Mouse (Mus musculus): ENCODE data around the gene Bag6. TPM values are rescaled to one million over a fixed set of nuclear protein-coding genes. Genes with fewer than 3 reads are reported as not detected.

The Bag6 gene
- polyA plus RNA-seq, 1 experiment, result 271 TPM

- peaks cover 38% of the 10 kb centered on the region for H3K36me3 ChIP-seq (ENCODE audit: control insufficient read depth, insufficient read depth)
- no peaks in the 10 kb centered on the region for H3K27me3 ChIP-seq (ENCODE audit: control insufficient read depth, insufficient read depth, insufficient read length)
- no peak for TF ChIP-seq E2F4 (IDR thresholded peaks at IDR 0.05; ENCODE audit: insufficient read depth)
- peak; percentile 87 for TF ChIP-seq POLR2AphosphoS2 (IDR thresholded peaks at IDR 0.05; ENCODE audit: insufficient read length, low read depth)
- no peaks in the 10 kb centered on the region for H3K79me2 ChIP-seq (ENCODE audit: control insufficient read depth, insufficient read depth)
- no peak overlapping the region for H3K4me3 ChIP-seq
- no peak overlapping the region for H3ac ChIP-seq (ENCODE audit: control insufficient read depth, insufficient read length)
- H3K4me2 ChIP-seq (ENCODE audit: low read depth), result no peak overlapping the region
These were observed 13.1 kb downstream of the Bag6 start for GRCm38 (mm10) chr17:35147922-35148639.

- no peak overlapping the region for H3K4me2 ChIP-seq (ENCODE audit: low read depth)
- H3K36me3 ChIP-seq (ENCODE audit: control insufficient read depth, insufficient read depth), result peaks cover 44% of the 10 kb centered on the region
- H3K79me2 ChIP-seq (ENCODE audit: control insufficient read depth, insufficient read depth), result peaks cover 1% of the 10 kb centered on the region
- H3K4me3 ChIP-seq, result no peak overlapping the region
- H3K27me3 ChIP-seq (ENCODE audit: control insufficient read depth, insufficient read depth, insufficient read length), result no peaks in the 10 kb centered on the region
- H3ac ChIP-seq (ENCODE audit: control insufficient read depth, insufficient read length), result no peak overlapping the region
- TF ChIP-seq MYOG (IDR thresholded peaks at IDR 0.05; ENCODE audit: control insufficient read depth in 1 of 3, insufficient read depth in 1 of 3, insufficient read length in 2 of 3, low read depth in 2 of 3) (no peak), CEBPB (IDR thresholded peaks at IDR 0.05; ENCODE audit: insufficient read depth, poor library complexity, severe bottlenecking) (no peak), REST (IDR thresholded peaks at IDR 0.05; ENCODE audit: insufficient read depth, insufficient read length) (no peak), TCF12 (IDR thresholded peaks at IDR 0.05; ENCODE audit: insufficient read depth, poor library complexity, severe bottlenecking) (no peak), USF1 (IDR thresholded peaks at IDR 0.05; ENCODE audit: low read depth) (no peak), SRF (IDR thresholded peaks at IDR 0.05; ENCODE audit: control insufficient read depth, insufficient read length, low read depth) (no peak), POLR2A (IDR thresholded peaks at IDR 0.05; ENCODE audit: insufficient read length, low read depth) (no peak), POLR2AphosphoS2 (IDR thresholded peaks at IDR 0.05; ENCODE audit: insufficient read length, low read depth) (no peak), MYOD1 (IDR thresholded peaks at IDR 0.05; ENCODE audit: control insufficient read depth in 1 of 3, insufficient read length in 2 of 3, low read depth in 2 of 3) (no peak), TCF3 (IDR thresholded peaks at IDR 0.05; ENCODE audit: insufficient read length, low read depth) (no peak), E2F4 (IDR thresholded peaks at IDR 0.05; ENCODE audit: insufficient read depth) (no peak), MAX (IDR thresholded peaks at IDR 0.05; ENCODE audit: low read depth) (no peak)
These were observed 17.1 kb downstream of the Bag6 start for GRCm38 (mm10) chr17:35152121-35152520.

GRCm38 (mm10) chr17:35153077-35153476, 18.1 kb downstream of the Bag6 start:
- TF ChIP-seq E2F4 (IDR thresholded peaks at IDR 0.05; ENCODE audit: insufficient read depth) (no peak), TCF12 (IDR thresholded peaks at IDR 0.05; ENCODE audit: insufficient read depth, poor library complexity, severe bottlenecking) (no peak), MAX (IDR thresholded peaks at IDR 0.05; ENCODE audit: low read depth) (no peak), MYOG (IDR thresholded peaks at IDR 0.05; ENCODE audit: control insufficient read depth in 1 of 3, insufficient read depth in 1 of 3, insufficient read length in 2 of 3, low read depth in 2 of 3) (no peak), TCF3 (IDR thresholded peaks at IDR 0.05; ENCODE audit: insufficient read length, low read depth) (no peak), POLR2A (IDR thresholded peaks at IDR 0.05; ENCODE audit: insufficient read length, low read depth) (no peak), POLR2AphosphoS2 (IDR thresholded peaks at IDR 0.05; ENCODE audit: insufficient read length, low read depth) (no peak), REST (IDR thresholded peaks at IDR 0.05; ENCODE audit: insufficient read depth, insufficient read length) (no peak), SRF (IDR thresholded peaks at IDR 0.05; ENCODE audit: control insufficient read depth, insufficient read length, low read depth) (no peak), MYOD1 (IDR thresholded peaks at IDR 0.05; ENCODE audit: control insufficient read depth in 1 of 3, insufficient read length in 2 of 3, low read depth in 2 of 3) (no peak), CEBPB (IDR thresholded peaks at IDR 0.05; ENCODE audit: insufficient read depth, poor library complexity, severe bottlenecking) (no peak), USF1 (IDR thresholded peaks at IDR 0.05; ENCODE audit: low read depth) (no peak)
- Histone ChIP-seq H3K27me3 (ENCODE audit: control insufficient read depth, insufficient read depth, insufficient read length) (no peaks in the 10 kb centered on the region), H3K79me2 (ENCODE audit: control insufficient read depth, insufficient read depth) (peaks cover 8% of the 10 kb centered on the region), H3K4me3 (no peak overlapping the region), H3K4me2 (ENCODE audit: low read depth) (no peak overlapping the region), H3K36me3 (ENCODE audit: control insufficient read depth, insufficient read depth) (peaks cover 45% of the 10 kb centered on the region), H3ac (ENCODE audit: control insufficient read depth, insufficient read length) (no peak overlapping the region)

GRCm38 (mm10) chr17:35153931-35154330, 19.0 kb downstream of the Bag6 start:
- H3K79me2 ChIP-seq (ENCODE audit: control insufficient read depth, insufficient read depth), result peaks cover 12% of the 10 kb centered on the region
- no peaks in the 10 kb centered on the region for H3K27me3 ChIP-seq (ENCODE audit: control insufficient read depth, insufficient read depth, insufficient read length)
- H3K4me3 ChIP-seq, result no peak overlapping the region
- no peak overlapping the region for H3ac ChIP-seq (ENCODE audit: control insufficient read depth, insufficient read length)
- TF ChIP-seq REST (IDR thresholded peaks at IDR 0.05; ENCODE audit: insufficient read depth, insufficient read length) (no peak), E2F4 (IDR thresholded peaks at IDR 0.05; ENCODE audit: insufficient read depth) (no peak), TCF12 (IDR thresholded peaks at IDR 0.05; ENCODE audit: insufficient read depth, poor library complexity, severe bottlenecking) (no peak), SRF (IDR thresholded peaks at IDR 0.05; ENCODE audit: control insufficient read depth, insufficient read length, low read depth) (no peak), MYOG (IDR thresholded peaks at IDR 0.05; ENCODE audit: control insufficient read depth in 1 of 3, insufficient read depth in 1 of 3, insufficient read length in 2 of 3, low read depth in 2 of 3) (no peak), POLR2AphosphoS2 (IDR thresholded peaks at IDR 0.05; ENCODE audit: insufficient read length, low read depth) (no peak), CEBPB (IDR thresholded peaks at IDR 0.05; ENCODE audit: insufficient read depth, poor library complexity, severe bottlenecking) (no peak)
- no peak overlapping the region for H3K4me2 ChIP-seq (ENCODE audit: low read depth)
- H3K36me3 ChIP-seq (ENCODE audit: control insufficient read depth, insufficient read depth), result peaks cover 41% of the 10 kb centered on the region

- TF ChIP-seq POLR2AphosphoS2 (IDR thresholded peaks at IDR 0.05; ENCODE audit: insufficient read length, low read depth) (no peak), SRF (IDR thresholded peaks at IDR 0.05; ENCODE audit: control insufficient read depth, insufficient read length, low read depth) (no peak), MYOD1 (IDR thresholded peaks at IDR 0.05; ENCODE audit: control insufficient read depth in 1 of 3, insufficient read length in 2 of 3, low read depth in 2 of 3) (no peak), MYOG (IDR thresholded peaks at IDR 0.05; ENCODE audit: control insufficient read depth in 1 of 3, insufficient read depth in 1 of 3, insufficient read length in 2 of 3, low read depth in 2 of 3) (no peak), TCF3 (IDR thresholded peaks at IDR 0.05; ENCODE audit: insufficient read length, low read depth) (no peak), REST (IDR thresholded peaks at IDR 0.05; ENCODE audit: insufficient read depth, insufficient read length) (no peak), E2F4 (IDR thresholded peaks at IDR 0.05; ENCODE audit: insufficient read depth) (no peak), POLR2A (IDR thresholded peaks at IDR 0.05; ENCODE audit: insufficient read length, low read depth) (no peak), TCF12 (IDR thresholded peaks at IDR 0.05; ENCODE audit: insufficient read depth, poor library complexity, severe bottlenecking) (no peak), CEBPB (IDR thresholded peaks at IDR 0.05; ENCODE audit: insufficient read depth, poor library complexity, severe bottlenecking) (no peak), USF1 (IDR thresholded peaks at IDR 0.05; ENCODE audit: low read depth) (no peak), MAX (IDR thresholded peaks at IDR 0.05; ENCODE audit: low read depth) (no peak)
- Histone ChIP-seq H3K36me3 (ENCODE audit: control insufficient read depth, insufficient read depth) (peaks cover 39% of the 10 kb centered on the region), H3ac (ENCODE audit: control insufficient read depth, insufficient read length) (no peak overlapping the region), H3K79me2 (ENCODE audit: control insufficient read depth, insufficient read depth) (peaks cover 15% of the 10 kb centered on the region), H3K4me3 (no peak overlapping the region), H3K27me3 (ENCODE audit: control insufficient read depth, insufficient read depth, insufficient read length) (no peaks in the 10 kb centered on the region), H3K4me2 (ENCODE audit: low read depth) (no peak overlapping the region)
These were observed 19.6 kb downstream of the Bag6 start for GRCm38 (mm10) chr17:35154616-35155015.

All from myocyte (in vitro differentiated cells).